Comparison of ENCODE assay signal across 15 mouse cellular contexts in the genomic region with DNA sequence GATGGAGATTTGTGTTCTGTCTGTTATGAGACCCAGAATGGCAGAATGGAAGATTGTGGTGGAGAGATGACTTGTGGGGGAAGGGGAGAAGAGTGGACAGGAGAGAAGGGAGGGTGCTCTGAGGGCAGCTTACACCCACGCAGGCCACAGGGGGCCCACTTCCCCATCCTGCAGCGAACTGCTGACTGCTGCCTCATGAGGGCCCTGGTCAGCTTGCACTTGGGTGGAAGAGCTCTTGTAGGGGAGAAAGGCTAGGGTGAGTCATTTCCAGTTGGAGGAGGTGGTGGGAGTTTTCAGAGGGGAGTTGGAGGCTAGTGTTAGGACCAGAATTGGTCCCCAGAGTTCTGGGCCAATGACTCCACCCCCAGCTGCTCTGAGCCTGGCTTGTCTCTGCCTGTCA.
DNase-seq lines count a peak whose midpoint lies in the region; TF ChIP-seq lines count a peak whose summit lies in the region.
"Had no signal": no experiment of that assay in that cellular context is flagged by ENCODE, and none has a peak within 500 bp of the region (broad histone marks: within the 10 kb centered on the region; RNA-seq: fewer than 3 reads in every experiment).

No protein-coding gene starts in this region.

- peaks cover 56 to 95% of the 10 kb centered on the region in 2 experiments for H3K36me3 ChIP-seq in CH12.LX (replicated peaks in 1 of 2; ENCODE audit: control insufficient read depth in 1 of 2, insufficient read depth in 1 of 2, low read length in 1 of 2)
- H3K36me3 ChIP-seq in MEL (ENCODE audit: control insufficient read depth in 1 of 2, insufficient read depth in 2 of 2, low read length in 2 of 2), result no peaks in the 10 kb centered on the region; a peak in 1 of 4 replicates
- H3K36me3 ChIP-seq in macrophage (ENCODE audit: inconsistent target), result peaks cover 51% of the 10 kb centered on the region
- H3K36me3 ChIP-seq: midbrain, embryonic 12.5 days; neural tube, embryonic 15.5 days had no signal

- no peaks in the 10 kb centered on the region for H3K27me3 ChIP-seq in CH12.LX (replicated peaks)
- no peaks in the 10 kb centered on the region for H3K27me3 ChIP-seq in MEL (ENCODE audit: control insufficient read depth in 1 of 2, insufficient read depth in 2 of 2, low read length in 2 of 2)
- H3K27me3 ChIP-seq: forebrain, embryonic 13.5 days; hindbrain, embryonic 12.5 days; limb, embryonic 13.5 days; midbrain, embryonic 12.5 days; neural tube, embryonic 15.5 days had no signal

- dilution Hi-C loops in CH12.LX (cut with MboI; ENCODE audit: extremely low pct_ligation_motif_present, extremely low pct_unique_long_range_greater_than_20kb, low sequenced_read_pairs), result no loop called here

- H3K27ac ChIP-seq in layer of hippocampus, adult 2 months, result no peak overlapping the region
- H3K27ac ChIP-seq in CH12.LX (ENCODE audit: insufficient read depth, low read depth) (0 out of 2 replicates have a peak overlapping the region, but pooled peaks have one; percentile 18), MEL (ENCODE audit: control insufficient read depth, low read depth, low read length) (no peak overlapping the region), macrophage (peak overlapping the region; percentile 61)
- H3K27ac ChIP-seq: forebrain, embryonic 13.5 days; hindbrain, embryonic 12.5 days; limb, embryonic 13.5 days; midbrain, embryonic 12.5 days; neural tube, embryonic 15.5 days had no signal

- 7% methylated on average over 2 of the region's 2 CpGs for WGBS in macrophage (ENCODE audit: missing documents)

- H3K9me3 ChIP-seq in CH12.LX (replicated peaks; ENCODE audit: low read length), result no peaks in the 10 kb centered on the region
- no peaks in the 10 kb centered on the region for H3K9me3 ChIP-seq in MEL (replicated peaks; ENCODE audit: insufficient read depth, low read length)
- H3K9me3 ChIP-seq: forebrain, embryonic 13.5 days; hindbrain, embryonic 12.5 days; limb, embryonic 13.5 days; midbrain, embryonic 12.5 days; neural tube, embryonic 15.5 days had no signal

- H3K4me1 ChIP-seq in CH12.LX (ENCODE audit: control insufficient read depth in 1 of 2, insufficient read depth in 2 of 2) (peaks cover 31 to 63% of the 10 kb centered on the region in 2 experiments), MEL (ENCODE audit: control insufficient read depth in 1 of 2, insufficient read depth in 2 of 2, low read length in 2 of 2) (0 out of 4 replicates have a peak, but pooled peaks cover 0 to 5% of the 10 kb centered on the region in 2 experiments)

- no peak for TF ChIP-seq POLR2A in CH12.LX (IDR thresholded peaks at IDR 0.05; ENCODE audit: low read depth, low read length)
- no peak for TF ChIP-seq POLR2A in MEL (IDR thresholded peaks at IDR 0.05; ENCODE audit: control insufficient read depth in 1 of 2, insufficient read depth in 1 of 2, low read depth in 1 of 2, low read length in 2 of 2, poor library complexity in 1 of 2)

- 0 out of 2 replicates have a peak, but pooled peaks have one; percentile 8 for TF ChIP-seq CTCF in layer of hippocampus, adult 2 months (conservative IDR thresholded peaks at IDR 0.05)
- TF ChIP-seq CTCF in CH12.LX (conservative IDR thresholded peaks at IDR 0.05 in 1 of 2, IDR thresholded peaks at IDR 0.05 in 1 of 2; ENCODE audit: low read depth in 2 of 2, low read length in 2 of 2) (no peak; a peak in 2 of 4 replicates), MEL (IDR thresholded peaks at IDR 0.05 in 2 of 3, conservative IDR thresholded peaks at IDR 0.05 in 1 of 3; ENCODE audit: control insufficient read depth in 1 of 3, insufficient read depth in 1 of 3, low read depth in 2 of 3, low read length in 3 of 3, poor library complexity in 1 of 3, severe bottlenecking in 1 of 3) (no peak; a peak in 1 of 6 replicates)

- peak; percentile 45 for TF ChIP-seq RAD21 in CH12.LX (IDR thresholded peaks at IDR 0.05; ENCODE audit: low read depth, low read length)
- TF ChIP-seq RAD21 in MEL (IDR thresholded peaks at IDR 0.05; ENCODE audit: low read depth, low read length), result no peak

- TF ChIP-seq EP300 in CH12.LX (IDR thresholded peaks at IDR 0.05; ENCODE audit: low read length) (no peak), MEL (IDR thresholded peaks at IDR 0.05; ENCODE audit: low read depth in 1 of 2, low read length in 2 of 2) (0 out of 4 replicates have a peak, but pooled peaks of 1 of the 2 experiments have one; percentile 10)

- H3K79me2 ChIP-seq in CH12.LX (replicated peaks; ENCODE audit: control insufficient read depth, extremely low read depth, insufficient read depth, poor library complexity, severe bottlenecking) (no peaks in the 10 kb centered on the region), MEL (ENCODE audit: control insufficient read depth, insufficient read depth, low read length, poor library complexity) (no peaks in the 10 kb centered on the region), macrophage (ENCODE audit: inconsistent target) (peaks cover 21% of the 10 kb centered on the region; the same call in 1 of the 2 replicates)

- H3K4me3 ChIP-seq in layer of hippocampus, adult 2 months, result no peak overlapping the region
- no peak overlapping the region for H3K4me3 ChIP-seq in CH12.LX (replicated peaks in 1 of 3; ENCODE audit: low read depth in 2 of 3, low read length in 2 of 3, poor library complexity in 1 of 3)
- no peak overlapping the region for H3K4me3 ChIP-seq in MEL (ENCODE audit: control insufficient read depth in 1 of 2, insufficient read depth in 1 of 2, low read depth in 2 of 2, low read length in 2 of 2)
- no peak overlapping the region for H3K4me3 ChIP-seq in macrophage (ENCODE audit: inconsistent target)
- H3K4me3 ChIP-seq: forebrain, embryonic 13.5 days; hindbrain, embryonic 12.5 days; limb, embryonic 13.5 days; midbrain, embryonic 12.5 days; neural tube, embryonic 15.5 days had no signal

- in situ Hi-C loops in CH12.LX (cut with MboI; ENCODE audit: low pct_ligation_motif_present, low pct_unique_long_range_greater_than_20kb, low sequenced_read_pairs), result loop anchor here (25.0 kb wide), 1 partner anchor 555 kb away; no protein-coding TSS in a partner anchor

- DNase-seq in layer of hippocampus, adult 2 months (ENCODE audit: low spot score in 2 of 2), result no peak
- DNase-seq in layer of hippocampus, postnatal 36 days, result no peak
- DNase-seq in CH12.LX (ENCODE audit: extremely low read depth), result no peak
- peak; percentile 50 for DNase-seq in MEL (ENCODE audit: low read depth, low spot score)
- no peak for DNase-seq in neural tube, embryonic 10.5 days (ENCODE audit: extremely low spot score, low spot score)
- DNase-seq in T-cell, adult 2 months (ENCODE audit: low spot score), result no peak
- DNase-seq: adrenal gland, postnatal 14 days; cerebellum, postnatal 25 days; thymus, postnatal 25 days had no signal

- no peak overlapping the region for H3K4me2 ChIP-seq in CH12.LX (ENCODE audit: insufficient read depth, low read depth, poor library complexity, severe bottlenecking)
- H3K4me2 ChIP-seq: forebrain, embryonic 13.5 days; hindbrain, embryonic 12.5 days; limb, embryonic 13.5 days; midbrain, embryonic 12.5 days; neural tube, embryonic 15.5 days had no signal

- no peak overlapping the region for H3K9ac ChIP-seq in CH12.LX (ENCODE audit: insufficient read depth, low read depth)
- no peak overlapping the region for H3K9ac ChIP-seq in MEL (ENCODE audit: control insufficient read depth, low read depth, low read length, poor library complexity, severe bottlenecking)
- H3K9ac ChIP-seq: forebrain, embryonic 13.5 days; hindbrain, embryonic 12.5 days; limb, embryonic 13.5 days; midbrain, embryonic 12.5 days; neural tube, embryonic 15.5 days had no signal

TF ChIP-seq in CH12.LX, 34 proteins besides CTCF, POLR2A, EP300 and RAD21:
- TF ChIP-seq ETS1 (conservative IDR thresholded peaks at IDR 0.05; ENCODE audit: low read depth, low read length), result peak; percentile 46
- no peak for TF ChIP-seq SIN3A (IDR thresholded peaks at IDR 0.05; ENCODE audit: low read length)
- no peak for TF ChIP-seq ZNF384 (IDR thresholded peaks at IDR 0.05; ENCODE audit: low read depth, low read length)
- no peak for TF ChIP-seq UBTF (IDR thresholded peaks at IDR 0.05; ENCODE audit: low read depth, low read length)

TF ChIP-seq in MEL, 35 proteins besides CTCF, POLR2A, EP300 and RAD21:
- no peak for TF ChIP-seq ZKSCAN1 (IDR thresholded peaks at IDR 0.05; ENCODE audit: low read depth, low read length)
- TF ChIP-seq POLR2AphosphoS5 (IDR thresholded peaks at IDR 0.05; ENCODE audit: borderline replicate concordance, low read depth, low read length), result no peak
- no peak for TF ChIP-seq MAX (IDR thresholded peaks at IDR 0.05; ENCODE audit: low read length)
- no peak for TF ChIP-seq TBP (IDR thresholded peaks at IDR 0.05; ENCODE audit: low read depth, low read length)
- TF ChIP-seq NELFE (IDR thresholded peaks at IDR 0.05; ENCODE audit: low read depth, low read length), result no peak
- TF ChIP-seq MAFK (IDR thresholded peaks at IDR 0.05; ENCODE audit: borderline replicate concordance, low read depth, low read length), result no peak
- no peak for TF ChIP-seq MAZ (IDR thresholded peaks at IDR 0.05; ENCODE audit: low read depth, low read length)
- TF ChIP-seq HCFC1 (IDR thresholded peaks at IDR 0.05; ENCODE audit: low read depth, low read length), result no peak
- no peak for TF ChIP-seq MYB (IDR thresholded peaks at IDR 0.05; ENCODE audit: low read depth, low read length)
- TF ChIP-seq GABPA (IDR thresholded peaks at IDR 0.05; ENCODE audit: low read depth, low read length), result no peak
TF ChIP-seq in MEL: peak in this region for 0.

Comparison
In these comparisons a context has a peak if more than half of its experiments do, and no peak if none do; other contexts are left out.
1. H3K27ac ChIP-seq: peak in CH12.LX (single experiment) and macrophage (single experiment); none in layer of hippocampus, adult 2 months (single experiment) and MEL (single experiment).